In the genomic region with DNA sequence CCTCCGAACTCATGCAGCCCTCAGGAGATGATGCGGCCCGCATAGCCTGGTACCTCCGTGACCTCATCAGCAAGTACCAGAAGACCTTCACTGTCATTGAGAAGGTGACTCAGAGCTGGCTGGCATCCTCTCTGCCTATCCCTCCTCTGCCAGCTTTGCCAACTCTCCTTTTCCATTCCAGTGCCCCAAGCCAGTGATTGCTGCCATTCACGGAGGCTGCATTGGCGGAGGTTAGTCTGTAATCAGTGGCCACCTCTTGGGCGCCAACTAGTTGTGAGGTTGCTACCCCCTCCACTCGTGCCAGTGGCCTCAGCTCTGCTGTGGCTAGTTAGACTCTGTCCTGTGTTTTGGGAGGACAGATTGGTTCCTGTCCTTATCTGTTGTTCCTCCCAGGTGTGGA, we compare ENCODE assay signal across 30 mouse cellular contexts. TPM values are rescaled to one million over a fixed set of nuclear protein-coding genes. Genes with fewer than 3 reads are reported as not detected.
A peak's percentile ranks its signal among the peaks of the same experiment; 100 is the strongest.
DNase-seq lines count a peak whose midpoint lies in the region; ATAC-seq lines count a peak whose summit lies in the region.
"Had no signal": no experiment of that assay in that cellular context is flagged by ENCODE, and none has a peak within 500 bp of the region (broad histone marks: within the 10 kb centered on the region; RNA-seq: fewer than 3 reads in every experiment).

No protein-coding gene starts in this region.

- H3K4me1 ChIP-seq in heart, embryonic 12.5 days (replicated peaks) = peaks cover 27% of the 10 kb centered on the region

- 93% methylated on average over 8 of the region's 8 CpGs for WGBS in heart, embryonic 12.5 days

- no peaks in the 10 kb centered on the region for H3K9me3 ChIP-seq in heart, embryonic 12.5 days (replicated peaks)
- H3K9me3 ChIP-seq: embryonic facial prominence, embryonic 13.5 days; forebrain, embryonic 13.5 days; heart, embryonic 13.5 days; stomach, embryonic 15.5 days had no signal

- H3K27ac ChIP-seq in heart, embryonic 12.5 days (ENCODE audit: poor library complexity, severe bottlenecking) = no peak overlapping the region
- H3K27ac ChIP-seq: embryonic facial prominence, embryonic 13.5 days; forebrain, embryonic 13.5 days; heart, embryonic 13.5 days; hindbrain, embryonic 14.5 days; midbrain, embryonic 10.5 days; stomach, embryonic 15.5 days had no signal

- no peak overlapping the region for H3K9ac ChIP-seq in heart, embryonic 12.5 days
- H3K9ac ChIP-seq: embryonic facial prominence, embryonic 13.5 days; forebrain, embryonic 13.5 days; heart, embryonic 13.5 days; hindbrain, embryonic 14.5 days; stomach, embryonic 15.5 days had no signal

- ATAC-seq in heart, embryonic 12.5 days (ENCODE audit: insufficient number of reproducible peaks, low FRiP score) = no peak
- ATAC-seq: forebrain, embryonic 13.5 days; inflammation-experienced regulatory T-cells, adult 6 months; midbrain, embryonic 16.5 days; Patski had no signal

- no peak overlapping the region for H3K4me2 ChIP-seq in heart, embryonic 12.5 days
- H3K4me2 ChIP-seq: embryonic facial prominence, embryonic 13.5 days; forebrain, embryonic 13.5 days; heart, embryonic 13.5 days; hindbrain, embryonic 14.5 days; liver, embryonic 11.5 days; stomach, embryonic 15.5 days had no signal

- H3K27me3 ChIP-seq in heart, embryonic 12.5 days (replicated peaks) = no peaks in the 10 kb centered on the region
- H3K27me3 ChIP-seq: CH12.LX; embryonic facial prominence, embryonic 13.5 days; forebrain, embryonic 13.5 days; heart, embryonic 13.5 days; Patski; stomach, embryonic 15.5 days had no signal

- peak; percentile 70 to 84 for DNase-seq in heart, adult 18-20 months
- peak; percentile 31 to 43 for DNase-seq in kidney, postnatal 36 days
- DNase-seq in kidney, postnatal 14 days = no peak
- DNase-seq in adrenal gland, postnatal 25 days = peak; percentile 73
- DNase-seq in heart, postnatal 4 days = peak; percentile 58
- no peak for DNase-seq in thymus, postnatal 25 days
- DNase-seq: B cell, adult 2 months; cerebellum, adult 2 months; cerebellum, postnatal 36 days; embryo, embryonic 11 days; gastrocnemius, postnatal 10 days; lung, adult 18-20 months; lung, postnatal 10 days; right cerebral cortex, adult 18-20 months; right cerebral cortex, postnatal 4 days; thymus, adult 18-20 months had no signal

- H3K4me3 ChIP-seq in heart, embryonic 12.5 days = no peak overlapping the region
- H3K4me3 ChIP-seq: embryonic facial prominence, embryonic 13.5 days; forebrain, embryonic 13.5 days; heart, embryonic 13.5 days; midbrain, embryonic 10.5 days; myocyte; stomach, embryonic 15.5 days had no signal

- H3K36me3 ChIP-seq in heart, embryonic 12.5 days = peaks cover 41% of the 10 kb centered on the region

RNA-seq across cellular contexts. Expression of a gene that starts 3.8 kb away (rescaled TPM):
- total RNA-seq in heart, adult 18-20 months (2021) = 10 to 100 TPM in 1 of 2 experiments, 1 to 10 TPM in 1; 9.6 to 18.7 TPM
- polyA plus RNA-seq in heart, embryonic 12.5 days (2016; fragmentation: Nextera tagmentation; extraction: Ambion mirVana) = 4.2 and 4.4 TPM in 2 replicates
- 14.4 and 17.6 TPM in 2 replicates for total RNA-seq in adrenal gland, postnatal 25 days (2021)
- total RNA-seq in heart, postnatal 4 days (2021) = 10 to 100 TPM; 17.8 to 20.8 TPM

RNA-seq across cellular contexts. Expression of a gene that starts 4.8 kb away (rescaled TPM):
- total RNA-seq in heart, adult 18-20 months (2021) = 1,000 to 10,000 TPM; 1,960 to 1,989 TPM
- 137 and 142 TPM in 2 replicates for polyA plus RNA-seq in heart, embryonic 12.5 days (2016; fragmentation: Nextera tagmentation; extraction: Ambion mirVana)
- total RNA-seq in adrenal gland, postnatal 25 days (2021) = 445 and 492 TPM in 2 replicates
- 100 to 1,000 TPM; 647 to 783 TPM for total RNA-seq in heart, postnatal 4 days (2021)

RNA-seq across cellular contexts. Expression of a gene that starts 21.5 kb away (rescaled TPM):
- 100 to 1,000 TPM; 196 to 224 TPM for total RNA-seq in heart, adult 18-20 months (2021)
- 218 and 232 TPM in 2 replicates for polyA plus RNA-seq in heart, embryonic 12.5 days (2016; fragmentation: Nextera tagmentation; extraction: Ambion mirVana)
- total RNA-seq in adrenal gland, postnatal 25 days (2021) = 423 and 491 TPM in 2 replicates
- total RNA-seq in heart, postnatal 4 days (2021) = 100 to 1,000 TPM; 549 to 557 TPM

RNA-seq across cellular contexts. Expression of a gene that starts 33.8 kb away (rescaled TPM):
- 1 to 10 TPM in 1 of 2 experiments, under 1 TPM in 1; 0.93 to 1.8 TPM for total RNA-seq in heart, adult 18-20 months (2021)
- polyA plus RNA-seq in heart, embryonic 12.5 days (2016; fragmentation: Nextera tagmentation; extraction: Ambion mirVana) = 1.1 and 1.3 TPM in 2 replicates
- total RNA-seq in adrenal gland, postnatal 25 days (2021) = not detected in 2 replicates
- total RNA-seq in heart, postnatal 4 days (2021) = 1 to 10 TPM; 1.4 to 4.4 TPM
- total RNA-seq: CH12.LX; layer of hippocampus, postnatal 14 days had no signal
- polyA plus RNA-seq: cerebellum, adult 2 months; liver, embryonic 11.5 days had no signal

RNA-seq across cellular contexts. Expression of a gene that starts 41.1 kb away (rescaled TPM):
- total RNA-seq in heart, adult 18-20 months (2021) = 1 to 10 TPM; 1.5 to 3.4 TPM
- polyA plus RNA-seq in heart, embryonic 12.5 days (2016; fragmentation: Nextera tagmentation; extraction: Ambion mirVana) = 2.7 and 2.8 TPM in 2 replicates
- 2.9 and 3.1 TPM in 2 replicates for total RNA-seq in adrenal gland, postnatal 25 days (2021)
- 1 to 10 TPM; 1.1 to 1.8 TPM for total RNA-seq in heart, postnatal 4 days (2021)

Comparison
In these comparisons a context has a peak if more than half of its experiments do, and no peak if none do; other contexts are left out.
1. DNase-seq: peak in heart, adult 18-20 months (2 of 2), kidney, postnatal 36 days (2 of 2), adrenal gland, postnatal 25 days (single experiment) and heart, postnatal 4 days (single experiment); none in kidney, postnatal 14 days (single experiment) and thymus, postnatal 25 days (single experiment).